Mouse (Mus musculus) C2C12 (cell line): ENCODE measurements around the gene Tatdn3.

Experiments
- CTCF ChIP-seq: IDR thresholded peaks from one replicate; pipeline ENCODE4 v1.5.1; 2011; ENCODE audit not compliant: control insufficient read depth, insufficient read depth, insufficient read length
- MAX ChIP-seq: IDR thresholded peaks from one replicate; pipeline ENCODE4 v1.6.1; 2011; ENCODE audit warnings: mild to moderate bottlenecking, control low read depth
- USF1 ChIP-seq: IDR thresholded peaks from one replicate; pipeline ENCODE4 v1.6.1; 2011; ENCODE audit warnings: low read depth, mild to moderate bottlenecking, control low read depth, moderate library complexity

GRCm38 (mm10) chr1:191084951-191085559 is 22.3 kb upstream of the Tatdn3 start:
- peak; percentile 3 for TF ChIP-seq CTCF
- no peak for TF ChIP-seq USF1
- no peak for TF ChIP-seq MAX
